Mouse (Mus musculus) lung, embryonic 16.5 days (tissue): ENCODE results near the gene Pnpla6. TPM values are rescaled to one million over a fixed set of nuclear protein-coding genes. Genes with fewer than 3 reads are reported as not detected.

Experiments used
- ATAC-seq: fragments of 200-750 bp; cut with Nextera tagmentation; 2 replicates; pipeline ENCODE4 v1.8.0; 2017; ENCODE audit warnings: low read depth, mild to moderate bottlenecking, moderate library complexity
- H3K27ac ChIP-seq: fragments of 300-500 bp; sonication (generic); 2 replicates; pipeline ENCODE4 v1.5.1; 2014; ENCODE audit warnings: mild to moderate bottlenecking, control low read depth, low read length
- H3K27me3 ChIP-seq: fragments of 300-500 bp; sonication (generic); 2 replicates; pipeline ENCODE4 v1.6.1; 2014; ENCODE audit warnings: low read depth, low read length, mixed read lengths; ENCODE audit not compliant: control insufficient read depth, insufficient read depth
- H3K36me3 ChIP-seq: fragments of 300-500 bp; sonication (generic); 2 replicates; pipeline ENCODE4 v1.6.1; 2014; ENCODE audit warnings: low read length; ENCODE audit not compliant: control insufficient read depth, insufficient read depth
- H3K4me1 ChIP-seq: fragments of 300-500 bp; sonication (generic); replicated peaks from 2 replicates; pipeline ENCODE4 v1.6.1; 2014; ENCODE audit warnings: low read length, mixed read lengths; ENCODE audit not compliant: control insufficient read depth, insufficient read depth
- H3K4me2 ChIP-seq: fragments of 300-500 bp; sonication (generic); 2 replicates; pipeline ENCODE4 v1.6.1; 2014; ENCODE audit warnings: low read depth, low read length, control low read depth
- H3K4me3 ChIP-seq: fragments of 300-500 bp; sonication (generic); 2 replicates; pipeline ENCODE4 v1.5.1; 2014; ENCODE audit warnings: mild to moderate bottlenecking, low read length, control low read depth
- H3K9ac ChIP-seq: fragments of 300-500 bp; sonication (generic); 2 replicates; pipeline ENCODE4 v1.6.1; 2014; ENCODE audit warnings: low read length, control low read depth
- H3K9me3 ChIP-seq: fragments of 300-500 bp; sonication (generic); 2 replicates; pipeline ENCODE4 v1.6.1; 2016; ENCODE audit warnings: low read length; ENCODE audit not compliant: control insufficient read depth
- whole genome bisulfite sequencing: fragments of 180-500 bp; shearing (Covaris S2); extraction: QIAGEN DNeasy Blood & Tissue Kit; methylation state at CpG from one replicate; pipeline ENCODE4 v1.1.7; 2014; 5-methylcytosine and 5-hydroxymethylcytosine counted together
- polyA plus RNA-seq: library from polyadenylated mRNA; unstranded; fragments of >200 nt; fragmentation: Nextera tagmentation; extraction: Ambion mirVana; gene quantifications from 2 replicates; pipeline ENCODE4 v1.2.1, GENCODE M21; 2015

The Pnpla6 gene
- polyA plus RNA-seq, 1 experiment from 2014 or later, result 27.3 TPM

- Histone ChIP-seq H3K4me1 (no peaks in the 10 kb centered on the region), H3K27ac (no peak overlapping the region), H3K9ac (no peak overlapping the region), H3K36me3 (no peaks in the 10 kb centered on the region), H3K4me3 (no peak overlapping the region), H3K9me3 (no peaks in the 10 kb centered on the region), H3K4me2 (no peak overlapping the region), H3K27me3 (no peaks in the 10 kb centered on the region)
- ATAC-seq, result no peak
- 82% methylated on average over 22 of the region's 22 CpGs for WGBS
Measured at GRCm38 (mm10) chr8:3482240-3482740, 32.9 kb upstream of the Pnpla6 start.

GRCm38 (mm10) chr8:3483546-3483945 lies 31.6 kb upstream of the Pnpla6 start:
- no peak for ATAC-seq
- no peaks in the 10 kb centered on the region for H3K36me3 ChIP-seq
- H3K9ac ChIP-seq, result no peak overlapping the region
- no peak overlapping the region for H3K4me2 ChIP-seq
- 54% methylated on average over 7 of the region's 7 CpGs for WGBS
- no peaks in the 10 kb centered on the region for H3K9me3 ChIP-seq
- no peak overlapping the region for H3K4me3 ChIP-seq
- H3K4me1 ChIP-seq, result no peaks in the 10 kb centered on the region
- no peak overlapping the region for H3K27ac ChIP-seq
- no peaks in the 10 kb centered on the region for H3K27me3 ChIP-seq

GRCm38 (mm10) chr8:3485192-3485591 lies 30.0 kb upstream of the Pnpla6 start:
- Histone ChIP-seq H3K4me1 (no peaks in the 10 kb centered on the region), H3K36me3 (no peaks in the 10 kb centered on the region), H3K27me3 (no peaks in the 10 kb centered on the region), H3K9me3 (no peaks in the 10 kb centered on the region), H3K9ac (no peak overlapping the region), H3K4me3 (no peak overlapping the region), H3K4me2 (no peak overlapping the region), H3K27ac (no peak overlapping the region)
- ATAC-seq, result no peak
- WGBS, result 26% methylated on average over 5 of the region's 5 CpGs

DNA sequence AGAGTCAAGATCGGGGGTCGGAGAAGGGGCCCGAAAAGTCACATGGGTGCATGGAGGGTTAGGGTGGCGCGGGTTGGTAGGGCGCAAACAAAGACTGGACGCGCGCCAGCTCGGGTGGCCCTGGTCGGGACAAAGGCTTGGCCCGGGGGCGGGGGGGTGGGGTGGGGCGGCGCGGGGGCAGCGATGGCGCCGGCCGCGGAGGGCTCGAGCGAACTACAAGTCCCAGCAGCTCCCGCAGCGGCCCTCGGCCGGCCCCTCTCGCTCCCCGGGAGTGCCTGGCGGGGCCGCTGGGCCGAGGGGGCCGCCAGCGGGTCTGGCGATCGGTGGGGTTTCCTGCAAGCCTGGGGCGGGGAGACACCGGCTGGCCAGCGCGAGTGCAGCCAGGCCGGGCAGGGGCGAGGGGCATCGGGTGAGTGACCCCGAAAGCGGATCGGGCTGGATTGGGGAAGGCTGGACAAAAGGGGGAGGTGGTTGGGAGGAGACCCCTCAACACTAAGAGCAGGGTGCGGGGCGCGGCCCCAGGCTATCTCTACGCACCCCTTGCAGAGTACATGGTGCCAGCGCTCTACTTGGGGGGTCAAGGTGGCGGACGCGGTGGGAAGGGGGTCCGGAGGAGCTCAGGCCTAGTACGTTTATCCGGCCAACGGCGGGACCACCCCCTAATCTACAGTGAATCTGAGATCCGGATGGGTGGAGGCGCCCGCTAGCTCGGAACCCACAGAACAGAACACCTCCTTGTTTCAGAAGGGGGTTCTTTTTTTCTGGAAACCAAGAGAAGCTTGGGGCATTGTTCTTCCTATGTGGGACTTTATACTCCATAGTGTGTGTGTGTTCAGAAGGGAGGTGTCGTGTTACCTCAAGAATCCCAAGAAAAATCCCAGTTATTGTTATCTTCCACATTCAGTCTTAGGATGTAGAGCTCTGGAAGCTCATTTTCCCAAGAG lies 22.0 kb upstream of the Pnpla6 start, which contains the start of gene Zfp358:
Gene Zfp358 (plus strand): TSS at position 238 of the 944 bp plus-strand sequence.
- under 1% methylated on average over 52 of the region's 64 CpGs for WGBS
- peaks cover 10% of the 10 kb centered on the region for H3K9me3 ChIP-seq
- peaks cover 8% of the 10 kb centered on the region for H3K4me1 ChIP-seq
- H3K9ac ChIP-seq, result peak within 1 kb of the TSS; percentile 96
- H3K27ac ChIP-seq, result peak within 1 kb of the TSS; percentile 80
- ATAC-seq, result peak; percentile 97
- H3K27me3 ChIP-seq, result no peaks in the 10 kb centered on the region
- H3K4me3 ChIP-seq, result peak within 1 kb of the TSS; percentile 80
- H3K4me2 ChIP-seq, result peak within 1 kb of the TSS; percentile 82
- H3K36me3 ChIP-seq, result peaks cover 28% of the 10 kb centered on the region

DNA sequence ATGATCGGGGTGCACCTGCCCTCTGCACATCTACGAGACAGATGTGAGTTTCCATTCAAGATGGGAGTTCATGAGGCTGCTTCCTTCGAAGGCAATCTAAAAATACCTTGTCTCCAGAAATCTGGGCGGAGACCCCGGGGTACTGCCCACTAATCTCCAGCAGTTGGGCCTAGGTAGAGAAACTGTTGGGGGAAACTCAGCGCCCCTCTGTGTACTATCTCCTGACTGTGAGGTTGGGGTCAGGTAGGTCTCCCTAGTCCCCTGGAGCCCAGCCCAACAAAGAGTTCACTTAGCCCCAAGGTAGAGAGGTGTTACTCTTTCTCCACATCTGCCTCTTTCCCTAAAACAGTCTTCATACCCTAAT lies 21.4 kb upstream of the Pnpla6 start:
- peak; percentile 15; the same call in 1 of the 2 replicates for ATAC-seq
- H3K27ac ChIP-seq, result peak overlapping the region; percentile 80
- peak overlapping the region; percentile 82 for H3K4me2 ChIP-seq
- peaks cover 10% of the 10 kb centered on the region for H3K9me3 ChIP-seq
- WGBS, result 17% methylated on average over 6 of the region's 6 CpGs
- no peaks in the 10 kb centered on the region for H3K27me3 ChIP-seq
- peaks cover 28% of the 10 kb centered on the region for H3K36me3 ChIP-seq
- H3K9ac ChIP-seq, result peak overlapping the region; percentile 96
- peaks cover 8% of the 10 kb centered on the region for H3K4me1 ChIP-seq
- peak overlapping the region; percentile 80 for H3K4me3 ChIP-seq

DNA sequence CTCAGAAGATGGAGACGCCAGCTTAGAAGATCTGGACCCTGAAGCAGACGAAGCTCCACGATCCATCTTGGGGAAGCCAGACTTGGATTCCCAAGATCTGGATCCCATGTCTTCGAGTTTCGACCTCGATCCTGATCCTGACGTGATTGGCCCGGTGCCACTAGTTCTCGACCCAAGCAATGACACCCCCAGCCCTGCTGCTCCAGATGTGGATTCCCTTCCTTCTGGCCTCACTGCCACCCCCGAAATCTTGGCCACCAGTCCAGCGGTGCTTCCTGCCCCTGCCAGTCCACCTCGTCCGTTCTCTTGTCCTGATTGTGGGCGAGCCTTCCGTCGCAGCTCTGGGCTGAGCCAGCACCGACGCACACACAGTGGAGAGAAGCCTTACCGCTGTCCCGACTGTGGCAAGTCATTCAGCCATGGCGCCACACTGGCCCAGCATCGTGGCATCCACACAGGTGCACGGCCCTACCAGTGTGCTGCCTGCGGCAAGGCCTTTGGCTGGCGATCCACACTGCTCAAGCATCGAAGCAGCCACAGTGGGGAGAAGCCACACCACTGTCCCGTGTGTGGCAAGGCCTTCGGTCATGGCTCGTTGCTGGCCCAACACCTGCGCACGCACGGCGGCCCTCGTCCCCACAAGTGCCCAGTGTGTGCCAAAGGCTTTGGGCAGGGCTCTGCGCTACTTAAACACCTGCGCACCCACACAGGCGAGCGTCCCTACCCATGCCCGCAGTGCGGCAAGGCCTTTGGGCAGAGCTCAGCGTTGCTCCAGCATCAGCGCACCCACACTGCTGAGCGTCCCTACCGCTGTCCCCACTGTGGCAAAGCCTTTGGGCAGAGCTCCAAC lies 19.4 kb upstream of the Pnpla6 start:
- Histone ChIP-seq H3K27ac (no peak overlapping the region), H3K27me3 (no peaks in the 10 kb centered on the region), H3K9me3 (peaks cover 10% of the 10 kb centered on the region), H3K4me2 (no peak overlapping the region), H3K9ac (no peak overlapping the region), H3K4me1 (peaks cover 10% of the 10 kb centered on the region), H3K4me3 (no peak overlapping the region), H3K36me3 (peaks cover 28% of the 10 kb centered on the region)
- no peak for ATAC-seq
- WGBS, result 93% methylated on average over 44 of the region's 44 CpGs

GRCm38 (mm10) chr8:3496428-3496748 lies 18.8 kb upstream of the Pnpla6 start:
- ATAC-seq, result no peak
- Histone ChIP-seq H3K27ac (no peak overlapping the region), H3K27me3 (no peaks in the 10 kb centered on the region), H3K4me1 (peaks cover 10% of the 10 kb centered on the region), H3K4me3 (no peak overlapping the region), H3K36me3 (peaks cover 28% of the 10 kb centered on the region), H3K9ac (no peak overlapping the region), H3K4me2 (no peak overlapping the region), H3K9me3 (peaks cover 10% of the 10 kb centered on the region)
- 90% methylated on average over 15 of the region's 15 CpGs for WGBS

GRCm38 (mm10) chr8:3498583-3498982 lies 16.6 kb upstream of the Pnpla6 start:
- Histone ChIP-seq H3K9me3 (peaks cover 10% of the 10 kb centered on the region), H3K27me3 (no peaks in the 10 kb centered on the region), H3K4me3 (no peak overlapping the region), H3K9ac (no peak overlapping the region), H3K4me1 (peaks cover 16% of the 10 kb centered on the region), H3K4me2 (no peak overlapping the region), H3K27ac (no peak overlapping the region), H3K36me3 (peaks cover 28% of the 10 kb centered on the region)
- ATAC-seq, result no peak
- 80% methylated on average over 3 of the region's 3 CpGs for WGBS

DNA sequence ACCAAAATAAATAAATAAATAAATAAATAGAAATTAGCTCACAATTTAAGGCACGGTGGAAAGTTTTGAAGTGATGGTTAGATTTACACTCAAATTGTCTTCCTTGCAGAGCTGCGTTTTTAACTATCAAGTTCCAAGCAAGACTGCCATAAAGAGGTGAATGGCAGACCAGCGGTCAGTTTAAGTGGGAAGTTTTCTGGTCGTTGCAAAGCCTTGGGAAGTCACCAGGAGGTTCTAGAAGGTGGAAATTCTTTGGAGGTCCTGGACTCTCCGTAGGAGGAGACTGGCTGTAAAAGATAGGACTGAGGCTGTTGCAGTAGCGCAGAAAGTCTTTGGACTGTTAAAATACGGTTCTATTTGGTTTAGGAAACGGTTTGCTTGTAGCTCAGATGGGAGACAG lies 15.4 kb upstream of the Pnpla6 start:
- H3K9me3 ChIP-seq, result peaks cover 10% of the 10 kb centered on the region
- no peaks in the 10 kb centered on the region for H3K27me3 ChIP-seq
- peaks cover 10% of the 10 kb centered on the region; the same call in 1 of the 2 replicates for H3K4me1 ChIP-seq
- WGBS, result 2% methylated on average over 8 of the region's 8 CpGs
- peak overlapping the region; percentile 78 for H3K9ac ChIP-seq
- H3K4me2 ChIP-seq, result peak overlapping the region; percentile 73
- H3K27ac ChIP-seq, result peak overlapping the region; percentile 96
- H3K4me3 ChIP-seq, result peak overlapping the region; percentile 81
- no peak; the same call in 1 of the 2 replicates for ATAC-seq
- H3K36me3 ChIP-seq, result peaks cover 25% of the 10 kb centered on the region
